In genomic region chr3:127408684-127409550, GRCm38 (mm10) we compare ENCODE assay signal across 8 mouse cellular contexts.
DNase-seq lines count a peak whose midpoint lies in the region; ATAC-seq and TF ChIP-seq lines count a peak whose summit lies in the region.

No protein-coding gene starts in this region.

- H3K4me2 ChIP-seq in heart, embryonic 12.5 days, result peak overlapping the region; percentile 94

- H3K27ac ChIP-seq in ES-Bruce4 (ENCODE audit: insufficient read depth, low read length), result no peak overlapping the region
- peak overlapping the region; percentile 58; the same call in 1 of the 2 replicates for H3K27ac ChIP-seq in heart, embryonic 12.5 days (ENCODE audit: poor library complexity, severe bottlenecking)
- H3K27ac ChIP-seq in olfactory bulb, adult 2 months (ENCODE audit: insufficient read depth, low read depth, low read length), result peak overlapping the region; percentile 7

- no peak for TF ChIP-seq POLR2A in ES-Bruce4 (IDR thresholded peaks at IDR 0.05; ENCODE audit: insufficient read depth, low read length)
- TF ChIP-seq POLR2A in brain, embryonic 14.5 days (IDR thresholded peaks at IDR 0.05; ENCODE audit: borderline replicate concordance, extremely low read depth, insufficient read depth, insufficient read length, poor library complexity, severe bottlenecking), result peak; percentile 66; the same call in 1 of the 2 replicates
- peak; percentile 49; the same call in 1 of the 2 replicates for TF ChIP-seq POLR2A in olfactory bulb, adult 2 months (IDR thresholded peaks at IDR 0.05; ENCODE audit: insufficient read depth, low read depth, low read length)

- H3K27me3 ChIP-seq in ES-Bruce4 (ENCODE audit: control insufficient read depth, insufficient read depth, low read length, poor library complexity, severe bottlenecking), result no peaks in the 10 kb centered on the region
- no peaks in the 10 kb centered on the region for H3K27me3 ChIP-seq in heart, embryonic 12.5 days (replicated peaks)

- H3K36me3 ChIP-seq in ES-Bruce4 (ENCODE audit: control insufficient read depth, insufficient read depth, low read length, poor library complexity, severe bottlenecking), result no peaks in the 10 kb centered on the region
- H3K36me3 ChIP-seq in heart, embryonic 12.5 days, result no peaks in the 10 kb centered on the region

- peak overlapping the region; percentile 10; the same call in 1 of the 2 replicates for H3K9ac ChIP-seq in ES-Bruce4 (ENCODE audit: low read depth, poor library complexity, severe bottlenecking)
- H3K9ac ChIP-seq in heart, embryonic 12.5 days, result peak overlapping the region; percentile 75

- peaks cover 2% of the 10 kb centered on the region for H3K4me1 ChIP-seq in ES-Bruce4 (ENCODE audit: control insufficient read depth, insufficient read depth, low read length)
- H3K4me1 ChIP-seq in heart, embryonic 12.5 days (replicated peaks), result peaks cover 12% of the 10 kb centered on the region
- peaks cover 3% of the 10 kb centered on the region; the same call in 1 of the 2 replicates for H3K4me1 ChIP-seq in olfactory bulb, adult 2 months (ENCODE audit: control insufficient read depth, insufficient read depth, low read length)

- ATAC-seq in heart, embryonic 12.5 days (ENCODE audit: insufficient number of reproducible peaks, low FRiP score), result peak; percentile 88

- DNase-seq in brain, embryonic 14.5 days (ENCODE audit: low read depth), result peak; percentile 96
- DNase-seq in fibroblast of lung, adult 2 months (ENCODE audit: low read depth), result peak; percentile 83
- DNase-seq in layer of hippocampus, adult 8-10 months (ENCODE audit: low spot score in 2 of 2), result peak; percentile 87 to 92
- peak; percentile 35 to 38 for DNase-seq in lung, adult 18-20 months
- peak; percentile 57 to 70 for DNase-seq in urinary bladder, postnatal 4 days (ENCODE audit: low spot score in 2 of 2)

- peak overlapping the region; percentile 22 for H3K4me3 ChIP-seq in ES-Bruce4 (ENCODE audit: low read depth, low read length)
- H3K4me3 ChIP-seq in heart, embryonic 12.5 days, result peak overlapping the region; percentile 62
- H3K4me3 ChIP-seq in olfactory bulb, adult 2 months (ENCODE audit: insufficient read depth, low read depth, low read length), result peak overlapping the region; percentile 54

- TF ChIP-seq EP300 in ES-Bruce4 (IDR thresholded peaks at IDR 0.05; ENCODE audit: insufficient read depth, low read depth, low read length), result no peak

- WGBS in heart, embryonic 12.5 days, result 16% methylated on average over 23 of the region's 23 CpGs
- WGBS in olfactory bulb, adult 2 months, result 16% methylated on average over 23 of the region's 23 CpGs

- TF ChIP-seq CTCF in ES-Bruce4 (IDR thresholded peaks at IDR 0.05; ENCODE audit: low read depth, low read length), result no peak
- TF ChIP-seq CTCF in brain, embryonic 14.5 days (IDR thresholded peaks at IDR 0.05; ENCODE audit: borderline replicate concordance, extremely low read depth, insufficient read depth, insufficient read length), result no peak
- TF ChIP-seq CTCF in olfactory bulb, adult 2 months (IDR thresholded peaks at IDR 0.05; ENCODE audit: insufficient read depth, low read depth, low read length), result no peak

- H3K9me3 ChIP-seq in ES-Bruce4 (replicated peaks; ENCODE audit: control insufficient read depth, insufficient read depth, low read length, poor library complexity, severe bottlenecking), result no peaks in the 10 kb centered on the region
- no peaks in the 10 kb centered on the region for H3K9me3 ChIP-seq in heart, embryonic 12.5 days (replicated peaks)

Comparison
In these comparisons a context has a peak if more than half of its experiments do, and no peak if none do; other contexts are left out.
1. DNase-seq: peak in every context shown above with its lines; median percentile 96 in brain, embryonic 14.5 days; 90 in layer of hippocampus, adult 8-10 months; 83 in fibroblast of lung, adult 2 months; 64 in urinary bladder, postnatal 4 days; 36 in lung, adult 18-20 months.